Mouse (Mus musculus) thymus, postnatal 0 days (tissue): Measurements from ENCODE around the gene Arl8a. TPM values are rescaled to one million over a fixed set of nuclear protein-coding genes. Genes with fewer than 3 reads are reported as not detected.

Source experiments
- DNase-seq: peaks from one replicate; pipeline ENCODE4 v3.0.0-alpha.2; 2015; ENCODE audit warnings: low spot score
- polyA plus RNA-seq: library from polyadenylated mRNA; unstranded; fragments of >200 nt; fragmentation: Nextera tagmentation; extraction: Ambion mirVana; gene quantifications from 2 replicates; pipeline ENCODE4 v1.2.1, GENCODE M21; 2015

Arl8a gene
- polyA plus RNA-seq = 32.6 and 34.8 TPM in 2 replicates

DNA sequence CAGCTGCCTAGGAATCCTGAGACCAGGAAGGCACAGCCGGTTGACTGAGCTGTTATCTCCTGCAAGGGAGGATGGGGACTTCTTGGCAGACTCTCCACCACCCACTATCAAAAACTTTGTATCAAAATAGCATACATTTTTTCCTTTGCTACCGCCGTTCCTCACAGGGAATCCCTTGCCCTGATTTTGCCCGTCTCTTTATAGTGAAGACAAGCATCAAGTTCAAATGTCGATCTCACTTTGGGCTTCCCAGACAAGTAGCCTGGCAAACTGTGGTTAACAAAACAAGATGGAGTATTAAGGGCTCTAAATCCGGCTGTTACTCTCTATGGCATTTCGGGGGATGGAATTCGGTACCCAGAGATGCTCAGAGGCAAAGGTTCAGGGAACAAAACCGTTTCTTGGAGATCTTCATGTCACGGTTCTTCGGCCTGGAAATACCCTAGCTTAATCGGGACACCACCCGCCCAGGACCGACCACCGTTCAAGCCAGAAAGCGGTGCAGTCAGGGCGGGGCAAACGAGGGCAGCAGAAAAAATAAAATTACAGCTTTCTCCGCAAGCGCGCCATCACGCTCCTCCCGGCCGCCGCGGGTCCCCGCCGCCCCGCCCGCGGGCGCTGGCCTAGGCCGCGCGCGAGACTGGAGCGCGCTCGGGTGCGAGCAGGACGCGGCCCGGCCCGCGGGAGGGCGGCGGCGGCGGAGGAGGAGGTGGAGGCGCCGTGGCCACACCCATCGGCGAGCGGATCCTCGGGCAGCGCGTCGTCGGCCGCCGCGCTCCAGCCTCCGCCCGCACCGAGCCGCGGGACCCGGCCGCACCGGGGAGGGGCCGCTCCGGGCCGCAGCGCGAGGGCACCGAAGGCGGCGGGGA, at the start of gene Arl8a:
Gene Arl8a, plus strand, starts transcription at position 748 of the 869 bp plus-strand sequence.
- DNase-seq = peak; percentile 79

- no peak for DNase-seq
Observed at GRCm38 (mm10) chr1:135097441-135097840, 49.2 kb upstream of the Arl8a start.

DNA sequence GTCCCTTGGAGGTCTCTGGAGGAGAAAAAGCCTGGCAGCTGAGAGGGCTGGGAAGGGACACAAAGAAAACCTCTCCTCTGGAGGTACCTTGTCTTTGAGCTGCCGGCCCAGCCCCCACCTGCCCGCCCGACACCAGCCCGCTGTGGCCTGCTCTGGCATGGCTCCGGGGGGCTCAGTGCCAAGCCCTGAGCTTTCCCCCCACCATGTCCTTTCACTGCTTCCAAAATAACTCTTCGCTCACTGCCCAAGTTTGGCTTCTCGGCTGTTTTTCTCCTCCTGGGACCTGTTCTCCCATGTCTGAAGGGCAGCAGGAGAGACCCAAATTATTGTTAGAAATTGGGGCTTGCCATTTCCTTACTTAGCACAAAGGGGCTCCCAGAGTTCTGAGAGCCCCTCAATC, 48.2 kb upstream of the Arl8a start:
- no peak for DNase-seq

- no peak for DNase-seq
Observed at GRCm38 (mm10) chr1:135100400-135100799, 46.2 kb upstream of the Arl8a start.

- DNase-seq = peak; percentile 44
Observed at GRCm38 (mm10) chr1:135105124-135105523, 41.5 kb upstream of the Arl8a start, which contains the start of gene Lgr6. Gene Lgr6, minus strand, starts transcription at chr1:135105276.

GRCm38 (mm10) chr1:135105951-135106350, 40.7 kb upstream of the Arl8a start:
- DNase-seq = peak; percentile 79

DNA sequence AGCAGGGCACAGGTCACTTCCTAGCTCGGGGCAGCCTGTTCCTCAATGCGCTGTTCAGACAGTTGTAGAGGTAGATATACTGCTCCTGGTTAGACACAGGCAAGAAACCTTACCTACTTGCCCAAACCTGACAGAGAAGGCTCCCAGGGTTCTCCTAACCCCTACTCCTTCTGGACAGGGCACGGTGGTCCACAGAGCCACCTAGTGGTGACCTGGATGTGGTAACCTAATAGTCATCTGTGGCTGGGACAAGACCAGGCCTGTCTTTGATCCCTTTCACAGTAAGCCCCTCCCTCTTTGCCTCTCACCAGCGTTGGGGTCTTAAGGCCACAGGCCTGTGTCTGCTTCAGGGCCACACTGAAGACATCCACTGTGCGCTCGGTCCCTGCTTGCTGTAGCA, 38.0 kb upstream of the Arl8a start:
- DNase-seq = no peak

DNA sequence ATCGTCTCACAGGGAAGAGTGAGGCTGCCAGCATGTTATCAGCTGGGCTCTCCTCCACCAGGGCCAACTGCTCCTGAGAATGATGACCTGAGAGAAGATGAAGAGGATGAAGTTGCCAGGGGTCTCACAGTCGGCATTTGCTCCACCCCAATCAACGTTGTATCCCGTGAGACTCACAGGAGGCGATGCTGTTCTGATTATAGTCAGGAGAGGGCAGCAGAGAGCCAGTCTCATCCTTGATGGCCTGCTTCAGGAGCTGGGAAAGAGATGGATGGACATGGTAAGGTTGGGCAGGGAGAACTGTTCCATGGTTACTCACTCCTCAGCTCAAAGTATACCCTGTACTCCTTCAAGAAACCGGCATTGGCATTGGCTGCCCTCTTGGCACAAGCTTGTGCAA, 36.5 kb upstream of the Arl8a start:
- peak; percentile 55 for DNase-seq

- peak; percentile 42 for DNase-seq
Observed at GRCm38 (mm10) chr1:135111271-135111670, 35.4 kb upstream of the Arl8a start.

GRCm38 (mm10) chr1:135112661-135113060, 34.0 kb upstream of the Arl8a start:
- DNase-seq = peak; percentile 81

- no peak for DNase-seq
Observed at GRCm38 (mm10) chr1:135124573-135125363, 21.9 kb upstream of the Arl8a start.

GRCm38 (mm10) chr1:135125990-135126389, 20.6 kb upstream of the Arl8a start:
- no peak for DNase-seq

- DNase-seq = no peak
Observed at GRCm38 (mm10) chr1:135126443-135127027, 20.1 kb upstream of the Arl8a start.

DNA sequence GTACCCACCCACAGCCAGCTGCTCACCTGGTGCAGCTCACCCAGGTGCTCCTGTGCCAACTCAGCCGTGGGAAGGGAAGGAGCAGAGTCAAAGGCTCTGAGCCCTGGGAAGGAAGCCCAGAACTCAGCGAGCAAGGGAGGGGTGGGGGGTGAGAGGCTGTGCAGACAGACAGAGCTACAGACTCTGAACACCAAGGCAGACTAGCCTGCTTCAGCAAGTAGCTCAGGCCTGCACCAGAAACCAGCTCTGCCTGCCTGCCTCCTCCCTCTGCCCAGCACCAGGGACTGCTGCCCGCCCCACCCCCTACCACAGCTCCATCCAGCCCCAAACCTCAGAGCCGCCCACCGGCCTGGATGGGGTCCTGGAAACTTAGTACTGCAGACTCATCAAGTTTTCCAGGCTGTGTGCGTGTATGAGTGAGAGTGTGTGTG, 18.6 kb upstream of the Arl8a start:
- peak; percentile 48 for DNase-seq

DNA sequence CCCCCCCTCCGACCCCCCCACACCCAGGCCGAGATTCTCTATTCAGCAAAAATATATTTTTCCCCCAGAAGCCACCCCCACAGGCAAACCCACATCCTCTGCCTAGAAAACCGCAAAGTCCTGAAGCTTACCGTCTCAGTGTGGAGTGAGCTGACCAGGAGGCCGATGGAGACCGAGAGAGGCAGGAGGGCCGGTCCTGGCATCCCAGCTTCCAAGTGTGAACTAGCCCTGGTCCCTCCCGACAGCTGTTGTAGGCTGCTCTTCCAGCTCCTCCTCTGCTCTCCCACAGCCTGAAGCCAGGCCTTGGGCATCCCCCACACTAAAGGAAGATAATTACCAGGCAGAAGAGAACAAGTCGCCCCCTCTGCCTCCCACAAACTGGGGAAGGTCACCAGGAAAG, 17.6 kb upstream of the Arl8a start:
- peak; percentile 45 for DNase-seq

GRCm38 (mm10) chr1:135129543-135130183, 17.0 kb upstream of the Arl8a start:
- DNase-seq = peak; percentile 47

GRCm38 (mm10) chr1:135130376-135131018, 16.1 kb upstream of the Arl8a start:
- no peak for DNase-seq

DNA sequence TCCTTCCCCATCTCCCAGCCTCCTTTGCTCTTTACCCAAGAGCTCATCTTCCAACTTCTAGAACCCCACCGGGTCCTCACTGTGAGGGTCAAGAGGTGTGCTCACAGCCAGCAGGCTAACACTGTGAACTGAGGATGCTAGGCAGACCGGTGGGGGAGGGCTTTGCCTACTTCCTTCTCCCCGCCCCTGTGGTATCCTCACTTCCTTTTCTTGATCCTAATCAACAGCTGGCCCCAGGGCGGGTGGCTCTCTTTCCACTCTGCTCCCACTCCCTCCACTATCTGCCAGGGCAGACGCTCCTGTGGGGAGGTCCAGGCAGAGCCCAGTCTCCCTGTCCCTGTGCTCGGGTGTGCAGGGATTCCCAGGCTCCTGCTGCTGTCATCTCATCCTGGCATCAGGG, 15.6 kb upstream of the Arl8a start:
- DNase-seq = peak; percentile 76

DNA sequence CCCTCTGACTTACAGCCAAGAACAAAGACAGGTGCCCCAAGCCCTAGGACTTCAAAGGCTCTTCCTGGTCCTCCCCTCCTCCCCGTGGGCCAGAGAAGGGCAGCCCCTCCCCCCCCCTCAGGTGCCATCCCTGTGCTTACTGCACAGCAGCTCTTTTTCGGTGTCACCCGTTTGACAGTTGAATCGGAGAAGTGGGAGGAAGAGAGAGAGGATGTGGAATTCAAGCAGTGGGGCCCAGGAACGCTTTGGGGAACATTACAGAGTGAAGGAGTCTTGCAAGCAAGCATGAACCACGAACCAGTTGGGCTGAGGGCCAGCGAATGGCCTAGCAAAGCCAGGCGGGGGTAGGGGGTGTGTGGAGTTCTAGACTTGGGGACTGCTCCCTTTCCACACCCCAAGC, 15.1 kb upstream of the Arl8a start:
- peak; percentile 54 for DNase-seq

- DNase-seq = peak; percentile 93
Observed at GRCm38 (mm10) chr1:135132473-135132872, 14.2 kb upstream of the Arl8a start, which contains the start of gene Ptpn7. Gene Ptpn7, plus strand, starts transcription at chr1:135132700.
